Mouse (Mus musculus) olfactory bulb, adult 2 months (tissue): Measurements from ENCODE around the gene Cdc14b. TPM values are rescaled to one million over a fixed set of nuclear protein-coding genes. Genes with fewer than 3 reads are reported as not detected.

Experiments
- H3K27ac ChIP-seq: fragments of 200-500 bp; 2 replicates; pipeline ENCODE4 v1.5.1; 2012; ENCODE audit warnings: low read depth, low read length; ENCODE audit not compliant: insufficient read depth
- H3K4me1 ChIP-seq: fragments of 200-500 bp; 2 replicates; pipeline ENCODE4 v1.6.1; 2012; ENCODE audit warnings: low read length; ENCODE audit not compliant: control insufficient read depth, insufficient read depth
- H3K4me3 ChIP-seq: fragments of 200-500 bp; 2 replicates; pipeline ENCODE4 v1.5.1; 2012; ENCODE audit warnings: mild to moderate bottlenecking, low read depth, low read length, moderate library complexity; ENCODE audit not compliant: insufficient read depth
- CTCF ChIP-seq: fragments of 200-500 bp; IDR thresholded peaks from 2 replicates; pipeline ENCODE4 v1.5.1; 2012; ENCODE audit warnings: low read depth, mild to moderate bottlenecking, low read length, moderate library complexity; ENCODE audit not compliant: insufficient read depth
- POLR2A ChIP-seq: fragments of 200-500 bp; IDR thresholded peaks from 2 replicates; pipeline ENCODE4 v1.6.1; 2012; ENCODE audit warnings: mild to moderate bottlenecking, low read depth, low read length, moderate library complexity; ENCODE audit not compliant: insufficient read depth
- WGBS: fragments of 180-500 bp; shearing (Covaris S2); methylation state at CpG from one replicate; pipeline ENCODE4 v1.1.7; 2018; 5-methylcytosine and 5-hydroxymethylcytosine counted together
- polyA plus RNA-seq: library from polyadenylated mRNA; stranded (reverse); fragments of >200 nt; gene quantifications from 2 replicates; pipeline ENCODE4 v1.2.4, GENCODE M21; 2012; ENCODE audit warnings: low replicate concordance; ENCODE audit not compliant: missing spikeins, insufficient read depth, insufficient read length

The Cdc14b gene
- polyA plus RNA-seq, 1 experiment: not detected

DNA sequence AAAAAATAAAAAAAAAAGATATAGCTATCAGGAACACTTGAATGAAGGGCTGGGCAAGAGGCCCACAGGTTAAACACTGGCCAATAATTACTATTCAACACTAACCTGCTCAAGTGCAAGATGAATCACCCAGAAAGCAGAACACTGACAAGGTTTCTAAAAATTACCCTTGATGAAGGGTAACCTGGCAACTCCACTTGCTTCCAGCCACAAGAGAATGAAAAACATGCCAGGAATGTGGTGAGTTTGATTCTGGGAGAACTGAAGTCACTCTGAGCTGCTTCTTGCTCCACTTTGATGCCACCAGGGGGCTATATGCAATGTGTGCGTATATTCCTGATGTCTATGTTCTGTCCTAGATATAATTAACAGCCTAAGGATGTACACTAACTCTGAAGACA lies 119.9 kb downstream of the Cdc14b start:
- Histone ChIP-seq H3K4me1 (peaks cover 5% of the 10 kb centered on the region), H3K4me3 (no peak overlapping the region), H3K27ac (no peak overlapping the region)
- WGBS: 53% methylated on average over 1 of the region's 1 CpGs
- TF ChIP-seq CTCF (no peak), POLR2A (no peak)

DNA sequence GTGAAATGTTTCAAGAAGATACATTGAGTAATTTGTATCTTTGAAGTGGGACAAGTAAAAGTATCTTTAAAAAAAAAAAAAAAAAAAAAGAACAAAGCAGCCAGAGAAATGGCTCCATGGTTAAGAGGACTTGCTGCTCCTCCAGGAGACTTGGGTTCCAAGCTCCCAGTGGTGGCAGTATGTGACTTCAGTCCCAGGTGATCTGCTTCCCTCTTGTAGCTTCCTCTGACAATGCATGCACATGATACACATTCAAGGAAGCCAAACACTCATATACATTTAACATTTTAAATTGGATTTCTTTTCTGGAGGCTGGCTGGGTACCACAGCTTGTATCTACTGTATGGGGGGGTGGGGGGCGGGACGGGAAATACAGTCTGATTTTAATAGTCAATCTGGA lies 120.4 kb downstream of the Cdc14b start:
- H3K27ac ChIP-seq: no peak overlapping the region
- 70% methylated on average over 2 of the region's 2 CpGs for WGBS
- peaks cover 5% of the 10 kb centered on the region for H3K4me1 ChIP-seq
- TF ChIP-seq CTCF (no peak), POLR2A (no peak)
- no peak overlapping the region for H3K4me3 ChIP-seq

DNA sequence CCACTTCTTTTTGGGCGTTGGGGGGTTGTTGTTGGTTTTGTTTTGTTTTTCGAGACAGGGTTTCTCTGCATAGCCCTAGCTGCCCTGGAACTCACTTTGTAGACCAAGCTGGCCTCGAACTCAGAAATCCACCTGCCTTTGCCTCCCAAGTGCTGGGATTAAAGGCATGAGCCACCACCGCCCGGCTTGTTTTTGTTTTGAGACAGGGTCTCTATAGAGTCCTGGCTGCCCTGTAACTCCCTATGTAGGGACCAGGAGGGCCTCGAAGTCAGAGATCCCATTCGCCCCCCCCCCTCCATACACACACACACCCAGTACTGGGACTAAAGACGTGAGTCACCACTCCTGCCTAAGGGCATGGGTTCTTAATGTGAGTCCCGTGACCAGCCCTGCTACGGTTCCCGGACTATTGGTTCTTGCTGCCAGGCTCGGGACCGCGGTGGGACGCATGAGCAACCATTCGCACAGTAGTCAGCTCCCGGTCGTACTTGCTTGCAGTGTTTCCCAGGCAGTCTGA lies 121.3 kb downstream of the Cdc14b start:
- WGBS: 1% methylated on average over 17 of the region's 18 CpGs
- TF ChIP-seq CTCF (no peak), POLR2A (no peak)
- H3K27ac ChIP-seq: no peak overlapping the region
- H3K4me1 ChIP-seq: peaks cover 5% of the 10 kb centered on the region
- peak overlapping the region; percentile 85 for H3K4me3 ChIP-seq

DNA sequence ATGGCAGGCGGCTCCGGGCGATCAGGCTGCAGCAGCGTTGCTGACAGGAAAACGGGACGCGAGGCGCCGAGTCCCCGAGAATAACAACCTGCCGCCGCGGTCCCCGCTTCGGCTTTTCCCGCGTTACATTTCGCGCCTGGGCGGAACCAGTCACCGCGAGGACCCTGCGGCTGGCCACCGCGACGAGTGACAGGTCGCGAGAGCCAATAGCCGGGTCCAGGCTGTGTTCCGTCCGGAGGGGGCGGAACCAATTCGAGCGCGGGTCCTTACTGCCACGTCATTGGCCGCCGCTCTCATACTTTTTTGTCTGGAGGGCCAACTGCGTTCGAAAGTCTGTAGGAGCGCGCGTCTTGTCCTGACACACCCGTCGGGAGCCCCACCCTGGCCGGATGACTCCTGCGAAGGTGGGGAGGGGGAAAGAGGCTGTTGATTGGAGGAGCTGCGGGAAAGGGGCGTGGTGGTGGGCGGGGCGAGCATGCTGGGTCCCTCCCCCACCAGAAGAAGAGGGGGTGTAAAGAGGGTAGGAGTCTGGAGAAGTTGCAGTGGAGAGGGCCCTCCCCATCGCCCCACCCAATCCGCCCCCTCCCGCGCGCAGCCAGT lies 121.9 kb downstream of the Cdc14b start, which contains the start of gene Zfp367:
Gene Zfp367 (minus strand): TSS at position 120 of the 600 bp plus-strand sequence.
- Histone ChIP-seq H3K4me3 (peak within 1 kb of the TSS; percentile 85), H3K4me1 (peaks cover 5% of the 10 kb centered on the region), H3K27ac (no peak within 1 kb of the TSS)
- WGBS: under 1% methylated on average over 55 of the region's 56 CpGs
- no peak for TF ChIP-seq POLR2A
- TF ChIP-seq CTCF: no peak

DNA sequence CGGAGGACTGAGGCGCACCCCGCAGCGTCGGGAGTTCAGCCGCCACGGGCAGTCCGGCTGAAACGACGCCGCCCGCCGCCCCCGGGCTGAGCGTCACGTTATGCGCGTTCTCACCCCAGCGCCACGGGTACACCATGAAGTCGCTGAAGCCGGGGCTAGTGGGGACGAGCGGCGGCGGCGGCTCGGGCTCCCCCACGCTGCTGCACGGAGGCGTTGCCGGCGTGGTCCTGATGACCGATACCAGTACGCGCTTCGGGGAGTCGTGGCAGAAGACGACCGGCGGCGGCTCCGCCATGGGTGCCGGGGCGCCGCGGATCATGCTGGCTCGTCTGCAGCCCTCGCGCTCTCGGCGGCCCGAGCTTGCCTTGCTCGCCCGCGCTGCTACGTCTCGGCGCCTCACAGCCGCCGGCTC lies 122.4 kb downstream of the Cdc14b start:
- under 1% methylated on average over 61 of the region's 61 CpGs for WGBS
- TF ChIP-seq CTCF (no peak), POLR2A (no peak)
- Histone ChIP-seq H3K27ac (no peak overlapping the region), H3K4me3 (peak overlapping the region; percentile 85), H3K4me1 (peaks cover 5% of the 10 kb centered on the region)

DNA sequence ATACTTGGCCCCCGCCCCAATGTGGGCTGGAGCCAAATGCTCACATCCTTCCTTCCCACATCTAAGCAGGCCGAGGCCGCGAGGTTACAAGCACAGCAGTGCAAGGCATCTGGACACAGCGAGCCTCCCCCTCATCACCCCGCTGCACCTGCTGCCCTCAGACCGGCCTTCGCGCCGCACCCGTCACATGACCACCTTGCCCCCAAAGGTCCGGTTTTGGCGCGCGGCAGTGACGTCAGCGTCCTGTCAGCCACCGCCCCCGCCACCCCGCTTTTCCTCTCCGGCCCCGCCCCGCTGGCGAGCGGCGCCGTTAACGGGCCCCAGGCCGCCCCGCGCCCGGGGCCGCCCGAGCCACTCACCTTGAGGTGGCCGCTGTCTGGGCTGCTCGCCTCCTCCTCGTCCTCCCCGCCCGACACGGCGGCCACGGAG lies 122.8 kb downstream of the Cdc14b start:
- TF ChIP-seq CTCF: no peak
- no peak for TF ChIP-seq POLR2A
- under 1% methylated on average over 41 of the region's 42 CpGs for WGBS
- Histone ChIP-seq H3K4me1 (peaks cover 5% of the 10 kb centered on the region), H3K27ac (no peak overlapping the region), H3K4me3 (peak overlapping the region; percentile 85)

DNA sequence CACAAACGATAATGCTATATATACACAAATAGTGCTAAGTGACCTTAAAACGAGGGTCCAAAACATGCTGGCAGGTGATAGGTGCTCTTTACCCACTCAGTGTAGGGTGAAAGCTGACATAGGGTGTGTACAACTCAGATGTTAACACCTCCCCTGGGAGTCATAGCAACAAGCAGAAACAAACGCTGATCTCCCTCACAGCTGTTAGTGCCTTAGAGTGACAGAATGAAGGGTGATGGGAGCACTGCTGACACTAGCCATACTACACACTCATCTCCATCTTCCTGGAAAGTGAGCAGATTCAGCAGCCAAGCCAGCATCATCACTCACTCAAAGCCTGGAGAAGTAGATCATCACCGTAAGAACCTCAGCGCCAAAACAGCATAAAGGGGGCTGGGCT lies 125.0 kb downstream of the Cdc14b start:
- Histone ChIP-seq H3K4me1 (peaks cover 5% of the 10 kb centered on the region), H3K4me3 (no peak overlapping the region), H3K27ac (no peak overlapping the region)
- TF ChIP-seq CTCF: no peak
- no peak for TF ChIP-seq POLR2A
- 70% methylated on average over 5 of the region's 5 CpGs for WGBS

Other genes with a start within 250 kb of the Cdc14b start
- not detected in 2 replicates for gene Hsd17b3, start 186.1 kb downstream of the Cdc14b start, polyA plus RNA-seq
- not detected in 2 replicates for gene Slc35d2, start 145.9 kb downstream of the Cdc14b start, polyA plus RNA-seq
- not detected in 2 replicates for gene Zfp367, start 122.1 kb downstream of the Cdc14b start, polyA plus RNA-seq
- gene Habp4, start 113.5 kb downstream of the Cdc14b start, polyA plus RNA-seq: not detected in 2 replicates
- gene Aaed1, start 37.4 kb upstream of the Cdc14b start, polyA plus RNA-seq: not detected in 2 replicates
- 723 and 1,283 TPM in 2 replicates for gene Ctsl, start 95.6 kb upstream of the Cdc14b start, polyA plus RNA-seq
- not detected in 2 replicates for gene Cdk20, start 157.0 kb upstream of the Cdc14b start, polyA plus RNA-seq
- gene Fam240b, start 222.5 kb upstream of the Cdc14b start, polyA plus RNA-seq: not detected in 2 replicates